Mouse (Mus musculus): Measurements from ENCODE around the gene Car9.

- TF ChIP-seq CTCF (IDR thresholded peaks at IDR 0.05; ENCODE audit: low read depth), result no peak
- TF ChIP-seq EP300 (IDR thresholded peaks at IDR 0.05; ENCODE audit: low read depth), result no peak
Measured at GRCm38 (mm10) chr4:43535628-43536027, 28.9 kb downstream of the Car9 start.

All from liver, postnatal 0 days (tissue).